Mouse (Mus musculus) ovary, postnatal 36 days (tissue): ENCODE data around the gene Zfp219.
"Not testable (repeated sequence)": the region's sequence is repeated elsewhere in the genome, so short reads cannot be mapped to it uniquely, and the experiment has no call there.

Experiments
- DNase-seq: peaks from one replicate; pipeline ENCODE4 v3.0.0; 2022; ENCODE audit warnings: low spot score, mixed read lengths

Zfp219 gene

DNA sequence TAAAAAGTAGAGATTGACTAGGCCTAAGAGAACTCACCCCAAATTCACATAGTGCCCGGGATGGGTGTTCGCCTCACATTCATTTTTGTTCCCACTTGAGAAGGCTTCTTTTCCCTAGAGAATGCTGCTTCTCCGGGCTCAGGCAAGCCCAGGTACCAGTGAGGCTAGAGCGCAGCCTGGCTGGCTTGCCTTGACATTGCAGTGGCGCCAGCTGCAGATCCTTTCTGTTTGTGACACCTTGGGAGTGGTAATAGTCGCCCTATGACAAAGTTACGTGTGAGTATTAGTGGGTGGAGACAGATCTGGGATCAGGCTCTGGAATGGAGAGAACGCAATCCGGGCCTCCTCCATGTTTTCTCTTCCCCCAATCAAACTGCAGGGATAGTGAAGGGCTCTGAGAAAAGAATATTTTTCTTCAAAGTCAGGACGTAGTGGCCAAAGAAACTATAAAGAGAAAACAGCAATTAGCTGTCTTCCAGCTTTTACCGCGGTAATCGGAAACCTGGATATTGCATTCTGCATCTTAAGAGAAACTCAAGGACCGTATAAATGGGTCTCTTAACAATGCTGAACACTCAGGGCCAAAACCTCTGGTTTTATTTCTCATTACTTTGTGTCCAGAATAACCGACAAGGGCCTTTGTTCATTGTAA, at the start of gene Zfp219:
Gene Zfp219, minus strand, starts transcription at position 248 of the 652 bp plus-strand sequence.
- peak; percentile 73 for DNase-seq

DNA sequence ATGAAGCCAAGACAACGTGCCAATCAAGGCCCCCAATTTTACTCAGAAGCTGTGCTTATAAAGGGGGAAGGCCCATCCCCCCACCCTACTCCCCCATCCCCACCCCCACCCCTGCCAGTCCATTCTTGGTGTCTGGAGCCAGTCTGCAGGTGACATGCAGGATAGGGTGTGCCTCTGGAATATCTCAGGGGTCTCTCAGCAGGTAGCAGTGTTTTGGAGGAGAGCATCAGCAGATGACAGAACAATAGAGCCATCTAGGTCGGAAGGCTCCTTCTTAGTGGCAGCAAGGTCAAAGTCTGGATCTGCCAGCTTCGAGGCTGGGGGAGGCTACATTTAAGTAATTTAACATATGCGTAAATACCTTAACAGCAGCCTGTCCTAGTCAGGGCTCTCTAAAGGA, 45.6 kb upstream of the Zfp219 start:
- no peak for DNase-seq

DNA sequence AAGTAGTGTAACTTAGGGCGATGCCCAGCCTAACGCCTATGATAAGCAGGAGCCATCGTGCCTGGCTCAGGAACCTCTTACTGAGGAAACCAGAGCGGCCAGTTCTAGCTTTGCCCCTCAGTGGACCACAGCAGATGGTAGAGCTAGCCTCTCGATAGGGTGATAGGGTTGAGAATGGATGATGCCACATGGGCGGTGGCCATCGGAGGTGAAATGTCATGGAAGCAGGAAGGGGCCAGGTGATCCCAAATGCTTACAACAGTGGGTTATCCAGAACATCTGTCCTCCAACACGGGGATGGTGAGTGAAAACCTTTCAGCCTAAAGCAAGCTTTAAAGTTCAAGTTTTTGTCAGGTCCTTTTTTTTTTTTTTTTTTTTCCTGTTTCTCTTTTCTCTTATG, 41.3 kb upstream of the Zfp219 start:
- DNase-seq: no peak

GRCm38 (mm10) chr14:52060800-52061199, 40.3 kb upstream of the Zfp219 start:
- DNase-seq: no peak

- no peak for DNase-seq
Observed at GRCm38 (mm10) chr14:52059982-52060381, 39.4 kb upstream of the Zfp219 start.

DNA sequence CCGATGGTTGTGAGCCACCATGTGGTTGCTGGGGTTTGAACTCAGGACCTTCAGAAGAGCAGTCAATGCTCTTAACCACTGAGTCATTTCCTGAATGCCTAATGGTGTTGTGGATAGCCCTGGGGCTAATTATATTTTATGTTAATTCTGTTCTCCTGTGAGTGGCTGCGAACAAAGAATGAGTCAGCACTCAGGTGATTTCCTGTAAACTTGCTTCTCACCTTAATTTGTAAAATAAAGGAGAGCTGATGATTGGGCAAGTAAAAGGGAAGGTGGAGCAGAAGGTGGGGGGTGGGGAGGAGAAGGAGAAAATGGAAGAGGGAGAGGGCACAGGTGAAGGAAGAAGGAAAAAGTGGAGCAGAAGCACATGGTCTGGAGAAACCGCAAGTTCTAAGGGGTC, 32.2 kb upstream of the Zfp219 start:
- not testable (repeated sequence) for DNase-seq

GRCm38 (mm10) chr14:52045966-52046565, 25.5 kb upstream of the Zfp219 start:
- DNase-seq: no peak

DNA sequence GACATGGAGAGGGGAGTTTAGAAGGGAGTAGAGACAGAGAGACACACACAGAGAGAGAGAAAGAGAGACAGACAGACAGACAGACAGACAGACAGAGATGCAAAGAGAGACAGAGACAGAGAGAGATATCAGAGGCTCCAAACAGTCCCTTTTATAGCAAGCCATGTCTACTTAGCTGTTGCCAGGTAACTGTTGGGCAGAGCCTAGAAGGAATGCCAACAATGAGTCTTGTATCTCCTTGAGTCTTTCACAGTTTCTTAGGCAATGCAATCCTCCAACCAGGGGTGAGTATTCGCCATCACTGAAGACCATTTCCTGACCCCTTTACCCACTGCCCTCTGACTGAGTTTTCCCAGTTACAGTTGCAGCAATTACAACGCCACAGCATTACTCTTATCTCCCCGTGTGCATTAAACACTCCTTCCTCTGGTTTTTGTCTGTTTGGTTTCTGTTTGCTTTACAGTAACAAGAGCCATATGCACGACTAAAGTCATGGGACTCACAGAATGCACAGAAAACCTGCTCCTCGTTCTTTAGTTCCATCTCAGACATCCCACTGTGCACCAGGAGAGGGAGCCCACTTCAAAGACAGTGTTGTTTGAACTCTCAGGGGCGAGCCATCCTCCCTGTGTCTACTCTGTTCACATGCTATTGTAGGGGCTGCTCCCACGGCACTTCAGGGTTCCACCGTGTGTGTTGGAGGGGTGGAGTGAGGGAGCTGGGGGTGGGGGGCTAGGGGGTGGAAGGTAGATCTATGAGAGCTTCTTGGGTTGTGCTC, 24.6 kb upstream of the Zfp219 start:
- DNase-seq: peak; percentile 28

GRCm38 (mm10) chr14:52043446-52043845, 22.9 kb upstream of the Zfp219 start:
- DNase-seq: no peak

DNA sequence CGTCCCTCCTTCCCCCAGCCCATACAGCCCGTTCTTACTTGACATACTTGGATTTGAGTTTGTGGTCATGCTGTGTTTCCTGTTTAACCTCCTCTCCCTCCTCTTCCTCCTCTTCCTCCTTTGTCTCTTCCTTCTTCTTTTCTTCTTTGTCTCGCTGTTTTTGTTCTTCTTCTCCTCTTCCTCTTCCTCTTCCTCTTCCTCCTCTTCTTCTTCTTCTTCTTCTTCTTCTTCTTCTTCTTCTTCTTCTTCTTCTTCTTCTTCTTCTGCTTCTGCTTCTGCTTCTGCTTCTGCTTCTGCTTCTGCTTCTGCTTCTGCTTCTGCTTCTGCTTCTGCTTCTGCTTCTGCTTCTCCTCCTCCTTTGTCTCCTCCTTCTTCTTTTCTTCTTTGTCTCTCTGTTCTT, 21.8 kb upstream of the Zfp219 start, which contains the start of gene Olfr221:
Gene Olfr221, minus strand, starts transcription at position 101 of the 400 bp plus-strand sequence.
- not testable (repeated sequence) for DNase-seq

- DNase-seq: no peak
Observed at GRCm38 (mm10) chr14:52039332-52039731, 18.8 kb upstream of the Zfp219 start.

DNA sequence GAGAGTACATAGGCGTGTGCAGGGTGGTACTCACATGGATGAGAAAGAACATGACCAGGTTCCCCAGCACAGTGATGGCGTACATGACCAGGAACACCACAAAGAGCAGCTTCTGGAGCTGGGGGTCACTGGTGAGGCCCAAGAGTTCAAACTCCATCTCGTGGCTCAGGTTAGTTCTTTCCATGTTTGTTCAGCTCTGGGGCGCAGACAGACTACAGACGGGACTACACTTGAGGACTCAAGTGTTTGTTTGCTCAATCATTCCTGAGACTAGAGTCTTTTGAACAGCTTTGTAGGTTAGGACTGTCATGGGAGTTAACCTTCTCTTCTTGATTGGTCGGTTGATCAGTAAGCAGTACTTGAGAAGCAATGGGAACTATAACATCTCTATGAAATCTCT, 15.4 kb upstream of the Zfp219 start:
- DNase-seq: no peak

- DNase-seq: no peak
Observed at GRCm38 (mm10) chr14:52026342-52026741, 5.8 kb upstream of the Zfp219 start.

DNA sequence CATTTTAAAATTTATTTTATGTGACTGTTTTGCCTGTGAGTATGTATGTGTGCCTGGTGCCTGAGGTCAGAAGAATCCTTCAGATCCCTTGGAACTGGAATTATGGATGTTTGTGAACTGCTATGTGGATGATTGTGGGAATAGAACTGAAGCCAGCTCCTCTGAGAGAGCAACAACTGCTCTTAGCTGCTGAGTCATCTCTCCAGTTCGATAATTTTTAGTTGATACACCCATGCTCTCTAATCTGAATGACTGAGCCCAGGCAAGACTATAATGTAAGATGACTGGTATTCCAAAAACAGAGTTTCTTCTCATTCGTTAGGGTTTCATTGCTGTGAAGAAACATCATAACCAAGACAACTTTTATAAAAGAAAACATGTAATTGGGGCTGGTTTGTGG, 3.6 kb upstream of the Zfp219 start:
- DNase-seq: no peak

DNA sequence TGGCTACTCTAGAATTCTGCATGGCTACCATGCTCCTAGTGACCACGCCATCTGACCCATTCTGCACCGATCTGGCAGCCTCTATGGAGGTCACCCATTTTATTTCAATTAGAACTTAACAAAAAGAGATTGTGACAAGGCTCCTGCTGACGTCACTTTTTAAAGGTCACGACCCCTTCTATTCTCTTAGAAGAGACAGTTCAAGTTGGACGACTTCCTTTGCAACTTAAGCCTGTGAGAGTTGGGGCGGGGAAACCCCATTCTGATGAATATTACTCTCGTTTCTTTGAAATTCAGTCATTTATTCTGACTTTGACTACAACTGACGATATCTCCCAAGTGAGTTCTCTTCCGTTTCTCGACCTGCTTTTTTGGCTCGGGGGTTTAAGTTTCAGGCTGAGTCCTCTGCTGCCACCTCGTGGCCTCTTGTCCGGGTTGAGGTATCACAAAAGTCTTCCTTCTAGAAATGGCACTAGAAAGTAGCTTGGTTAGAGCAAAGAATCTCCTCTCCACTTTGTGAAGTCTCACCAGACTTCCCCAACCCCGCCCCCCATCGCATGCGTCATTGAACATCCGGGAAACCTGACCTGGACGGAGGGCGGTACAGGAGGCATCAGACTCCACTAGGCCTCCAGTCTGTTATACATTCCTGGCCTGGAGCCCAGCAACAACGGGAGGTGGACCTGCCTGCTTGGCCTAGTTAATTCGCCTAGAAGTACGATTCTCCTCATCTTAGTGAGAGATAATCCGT, 2.4 kb upstream of the Zfp219 start:
- DNase-seq: peak; percentile 86

- no peak for DNase-seq
Observed at GRCm38 (mm10) chr14:52022244-52022708, 1.7 kb upstream of the Zfp219 start.

- DNase-seq: no peak
Observed at GRCm38 (mm10) chr14:52021568-52022212, 1.2 kb upstream of the Zfp219 start.

DNA sequence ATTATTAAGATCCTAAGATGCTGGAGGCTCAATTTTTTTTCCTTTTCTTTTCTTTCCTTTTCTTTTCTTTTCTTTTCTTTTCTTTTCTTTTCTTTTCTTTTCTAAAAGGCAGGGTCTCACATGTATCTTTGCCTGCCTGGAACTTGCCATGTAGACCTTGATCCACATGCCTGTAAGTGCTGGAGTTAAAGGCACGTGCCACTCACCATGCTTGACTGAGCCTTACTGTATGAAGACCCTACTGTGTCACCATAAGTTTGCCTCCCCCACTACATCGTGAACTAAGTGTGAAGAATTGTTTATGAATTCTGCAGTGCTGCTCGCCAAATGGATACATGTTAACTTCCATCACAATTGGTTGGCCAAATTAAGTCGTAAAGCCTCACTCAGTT, 601 bp upstream of the Zfp219 start:
- DNase-seq: no peak

DNA sequence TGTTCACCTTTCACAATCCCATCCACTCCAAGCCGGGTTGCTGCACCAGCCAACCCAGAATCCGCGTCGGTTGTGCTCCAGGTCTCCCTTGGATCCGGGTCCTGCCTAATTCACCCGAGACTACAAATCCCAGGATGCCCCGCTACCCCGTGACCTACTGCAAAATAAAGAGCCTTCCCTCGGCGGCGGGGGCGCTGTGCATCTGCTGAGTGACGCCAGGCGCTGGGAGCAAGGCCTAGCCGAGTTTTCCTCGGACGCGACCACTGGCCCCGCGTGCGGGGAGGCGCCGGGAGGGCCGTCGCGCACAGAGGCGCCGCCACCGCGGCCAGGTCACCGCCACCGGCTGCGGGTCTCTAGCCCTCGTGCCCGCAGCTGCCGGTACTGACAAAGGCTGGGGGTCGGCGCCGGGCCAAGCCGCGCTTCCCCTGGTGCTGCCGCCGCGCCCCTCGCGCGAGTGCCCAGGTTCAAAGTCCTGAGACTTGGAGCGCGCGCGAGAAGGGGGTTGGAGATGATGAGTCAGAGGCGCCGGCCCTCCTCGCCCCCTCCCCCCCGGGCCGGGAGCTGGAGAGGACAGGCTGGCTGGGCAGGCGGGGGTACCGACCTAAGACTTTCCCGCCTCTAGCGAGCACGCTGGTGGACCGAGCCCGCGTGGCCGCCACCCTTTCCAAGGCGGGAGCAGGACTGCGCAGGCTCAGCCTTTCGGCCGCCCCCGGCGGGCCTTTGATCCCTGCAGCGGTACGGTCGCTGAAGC, 768 bp downstream of the Zfp219 start:
- DNase-seq: peak; percentile 97

DNA sequence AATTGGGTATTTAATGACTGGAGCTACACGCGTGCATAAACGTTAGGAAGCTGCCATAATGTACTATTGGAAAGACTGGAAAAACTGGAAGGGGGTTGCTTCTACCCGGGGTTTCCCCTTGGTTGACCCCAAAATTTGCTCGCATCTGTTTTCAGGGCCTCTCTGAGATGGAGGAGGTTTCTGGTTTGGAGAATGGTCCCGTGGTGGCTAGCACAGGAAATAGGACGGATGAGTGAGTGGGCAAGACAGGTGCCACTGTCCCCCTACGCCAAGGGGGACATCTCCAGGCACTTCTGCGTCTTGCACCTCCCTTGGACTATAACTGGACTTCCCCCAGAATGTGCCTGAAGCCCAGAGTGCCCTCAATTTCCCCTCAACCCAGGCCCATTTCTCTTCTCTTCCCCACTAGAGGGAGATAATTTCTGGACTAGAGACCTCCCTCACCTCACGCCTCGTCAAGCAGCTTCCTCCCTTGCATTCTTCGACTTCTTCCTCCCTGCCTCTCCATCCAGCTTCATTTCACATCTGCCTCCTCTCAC, 1.4 kb downstream of the Zfp219 start:
- no peak for DNase-seq
